In genomic region chr7:122338055-122338454, GRCm38 (mm10) we compare ENCODE assay signal across 22 mouse cellular contexts. TPM values are rescaled to one million over a fixed set of nuclear protein-coding genes. Genes with fewer than 3 reads are reported as not detected.
DNase-seq lines count a peak whose midpoint lies in the region; ATAC-seq and TF ChIP-seq lines count a peak whose summit lies in the region.
"Had no signal": no experiment of that assay in that cellular context is flagged by ENCODE, and none has a peak within 500 bp of the region (broad histone marks: within the 10 kb centered on the region; RNA-seq: fewer than 3 reads in every experiment).

No protein-coding gene starts in this region.

- H3K9ac ChIP-seq in midbrain, postnatal 0 days (replicated peaks; ENCODE audit: low read length, poor library complexity, severe bottlenecking): no peak overlapping the region
- H3K9ac ChIP-seq: heart, embryonic 15.5 days; limb, embryonic 15.5 days; liver, embryonic 15.5 days had no signal

- DNase-seq in frontal cortex, postnatal 25 days (ENCODE audit: low spot score in 2 of 2): no peak
- peak; percentile 49 for DNase-seq in midbrain, postnatal 0 days (ENCODE audit: low spot score)
- DNase-seq in midbrain, embryonic 10.5 days (ENCODE audit: low spot score): no peak
- peak; percentile 54 to 72 for DNase-seq in cerebellum, adult 18-20 months
- DNase-seq in cerebellum, postnatal 14 days: peak; percentile 51 to 72
- no peak for DNase-seq in layer of hippocampus, adult 9-11 months
- DNase-seq: adrenal gland, postnatal 36 days; B cell, adult 2 months; embryo, embryonic 11 days; gastrocnemius, postnatal 10 days; heart, adult 2 months; heart, postnatal 4 days; kidney, adult 18-20 months; kidney, postnatal 10 days; midbrain, embryonic 14.5 days; thymus, postnatal 36 days had no signal

- H3K27ac ChIP-seq in midbrain, postnatal 0 days (ENCODE audit: low read depth, low read length): no peak overlapping the region
- no peak overlapping the region for H3K27ac ChIP-seq in midbrain, embryonic 10.5 days (replicated peaks)
- H3K27ac ChIP-seq: heart, adult 2 months; heart, embryonic 15.5 days; limb, embryonic 15.5 days; liver, embryonic 15.5 days had no signal

- H3K4me3 ChIP-seq in midbrain, postnatal 0 days (ENCODE audit: low read depth, low read length): no peak overlapping the region
- no peak overlapping the region for H3K4me3 ChIP-seq in midbrain, embryonic 10.5 days
- H3K4me3 ChIP-seq: heart, adult 2 months; heart, embryonic 15.5 days; limb, embryonic 15.5 days; liver, embryonic 15.5 days had no signal

- H3K9me3 ChIP-seq in midbrain, postnatal 0 days (ENCODE audit: low read length): no peaks in the 10 kb centered on the region
- H3K9me3 ChIP-seq in midbrain, embryonic 10.5 days (replicated peaks): no peaks in the 10 kb centered on the region
- H3K9me3 ChIP-seq: heart, embryonic 15.5 days; limb, embryonic 15.5 days; liver, embryonic 15.5 days had no signal

- H3K27me3 ChIP-seq in midbrain, postnatal 0 days (ENCODE audit: insufficient read depth, low read length): no peaks in the 10 kb centered on the region
- H3K27me3 ChIP-seq in midbrain, embryonic 10.5 days (ENCODE audit: low read depth, poor library complexity, severe bottlenecking): no peaks in the 10 kb centered on the region
- H3K27me3 ChIP-seq: heart, embryonic 15.5 days; limb, embryonic 15.5 days; liver, embryonic 15.5 days had no signal

- H3K4me2 ChIP-seq in midbrain, postnatal 0 days (ENCODE audit: low read depth, low read length, poor library complexity, severe bottlenecking): no peak overlapping the region
- H3K4me2 ChIP-seq: heart, embryonic 15.5 days; limb, embryonic 15.5 days; liver, embryonic 15.5 days had no signal

- no peak for TF ChIP-seq CTCF in midbrain, postnatal 0 days (IDR thresholded peaks at IDR 0.05)

- H3K36me3 ChIP-seq in midbrain, postnatal 0 days (ENCODE audit: insufficient read depth, low read length): no peaks in the 10 kb centered on the region
- no peaks in the 10 kb centered on the region for H3K36me3 ChIP-seq in midbrain, embryonic 10.5 days
- H3K36me3 ChIP-seq: heart, embryonic 15.5 days; limb, embryonic 15.5 days; liver, embryonic 15.5 days had no signal

- peak; percentile 71 for ATAC-seq in frontal cortex, adult (ENCODE audit: low TSS enrichment)
- 0 out of 2 replicates have a peak, but pooled peaks have one; percentile 34 for ATAC-seq in midbrain, postnatal 0 days (ENCODE audit: low FRiP score)
- no peak for ATAC-seq in monocyte, adult 5-6 weeks (replicated peaks; ENCODE audit: insufficient number of reproducible peaks, low FRiP score, low TSS enrichment, poor library complexity, severe bottlenecking)
- ATAC-seq: lung, postnatal 0 days had no signal

- H3K4me1 ChIP-seq in midbrain, postnatal 0 days (ENCODE audit: insufficient read depth, low read length): no peaks in the 10 kb centered on the region
- H3K4me1 ChIP-seq in midbrain, embryonic 10.5 days: no peaks in the 10 kb centered on the region; the same call in 1 of the 2 replicates
- H3K4me1 ChIP-seq: heart, embryonic 15.5 days; limb, embryonic 15.5 days; liver, embryonic 15.5 days had no signal

- WGBS in midbrain, postnatal 0 days: 44% methylated on average over 3 of the region's 3 CpGs
- WGBS in midbrain, embryonic 10.5 days: 72% methylated on average over 3 of the region's 3 CpGs

RNA-seq across cellular contexts. Expression of gene Prkcb, which starts 49.5 kb away (rescaled TPM):
- 307 and 308 TPM in 2 replicates for total RNA-seq in midbrain, postnatal 0 days (2014; rRNA removed)
- 184 and 196 TPM in 2 replicates for polyA plus RNA-seq in midbrain, postnatal 0 days (2015; fragmentation: Nextera tagmentation; extraction: Ambion mirVana)
- 5.7 and 9.7 TPM in 2 replicates for polyA plus RNA-seq in midbrain, embryonic 10.5 days (2016; fragmentation: Nextera tagmentation; extraction: Ambion mirVana)
- total RNA-seq in monocyte, adult 5-6 weeks (2017): 197 to 314 TPM (median 249 TPM) in 3 replicates

Comparison
In these comparisons a context has a peak if more than half of its experiments do, and no peak if none do; other contexts are left out.
1. DNase-seq: peak in midbrain, postnatal 0 days (single experiment), cerebellum, adult 18-20 months (2 of 2) and cerebellum, postnatal 14 days (2 of 2); none in frontal cortex, postnatal 25 days (0 of 2), midbrain, embryonic 10.5 days (single experiment) and layer of hippocampus, adult 9-11 months (single experiment).